Mouse (Mus musculus) forebrain, embryonic 12.5 days (tissue): ENCODE data around the gene Apoa5. TPM values are rescaled to one million over a fixed set of nuclear protein-coding genes. Genes with fewer than 3 reads are reported as not detected.

ENCODE experiments used
- ATAC-seq: fragments of 200-750 bp; cut with Nextera tagmentation; 2 replicates; pipeline ENCODE4 v1.8.0; 2017; ENCODE audit warnings: moderate TSS enrichment; ENCODE audit not compliant: low FRiP score
- H3K27ac ChIP-seq: fragments of 300-500 bp; sonication (generic); 2 replicates; pipeline ENCODE4 v1.5.1; 2016; ENCODE audit warnings: mild to moderate bottlenecking
- H3K27me3 ChIP-seq: fragments of 300-500 bp; sonication (generic); 2 replicates; pipeline ENCODE4 v1.6.1; 2016; ENCODE audit warnings: mild to moderate bottlenecking
- H3K36me3 ChIP-seq: fragments of 300-500 bp; sonication (generic); replicated peaks from 2 replicates; pipeline ENCODE4 v1.6.1; 2016; ENCODE audit warnings: mild to moderate bottlenecking
- H3K4me1 ChIP-seq: fragments of 300-500 bp; sonication (generic); 2 replicates; pipeline ENCODE4 v1.6.1; 2016
- H3K4me2 ChIP-seq: fragments of 300-500 bp; sonication (generic); 2 replicates; pipeline ENCODE4 v1.6.1; 2016; ENCODE audit warnings: mild to moderate bottlenecking, moderate library complexity
- H3K4me3 ChIP-seq: fragments of 300-500 bp; sonication (generic); replicated peaks from 2 replicates; pipeline ENCODE4 v1.5.1; 2016; ENCODE audit warnings: mild to moderate bottlenecking
- H3K9ac ChIP-seq: fragments of 300-500 bp; sonication (generic); 2 replicates; pipeline ENCODE4 v1.6.1; 2016; ENCODE audit warnings: mild to moderate bottlenecking
- H3K9me3 ChIP-seq: fragments of 300-500 bp; sonication (generic); 2 replicates; pipeline ENCODE4 v1.6.1; 2016
- WGBS: fragments of 180-500 bp; shearing (Covaris S2); methylation state at CpG from one replicate; pipeline ENCODE4 v1.1.7; 2016; 5-methylcytosine and 5-hydroxymethylcytosine counted together
- polyA plus RNA-seq: library from polyadenylated mRNA; unstranded; fragments of >200 nt; fragmentation: Nextera tagmentation; extraction: Ambion mirVana; gene quantifications from 2 replicates; pipeline ENCODE4 v1.2.1, GENCODE M21; 2016

Gene Apoa5
- not detected in 2 replicates for polyA plus RNA-seq

GRCm38 (mm10) chr9:46268343-46268873 is at the start of gene Apoa5:
Gene Apoa5 (plus strand): TSS chr9:46268633.
- ATAC-seq, result no peak

GRCm38 (mm10) chr9:46223090-46223489 is 45.3 kb upstream of the Apoa5 start:
- Histone ChIP-seq H3K4me3 (no peak overlapping the region), H3K9me3 (no peaks in the 10 kb centered on the region), H3K36me3 (peaks cover 34% of the 10 kb centered on the region), H3K9ac (no peak overlapping the region), H3K27ac (no peak overlapping the region), H3K4me1 (no peaks in the 10 kb centered on the region), H3K27me3 (no peaks in the 10 kb centered on the region), H3K4me2 (no peak overlapping the region)
- no peak for ATAC-seq
- WGBS, result 88% methylated on average over 6 of the region's 6 CpGs

More at GRCm38 (mm10) chr9:46268343-46268873, at the start of gene Apoa5:
- H3K4me3 ChIP-seq, result no peak within 1 kb of the TSS
- peaks cover 26% of the 10 kb centered on the region for H3K27me3 ChIP-seq
- H3K9me3 ChIP-seq, result no peaks in the 10 kb centered on the region
- no peaks in the 10 kb centered on the region for H3K36me3 ChIP-seq
- H3K9ac ChIP-seq, result no peak within 1 kb of the TSS
- H3K4me1 ChIP-seq, result peaks cover 4% of the 10 kb centered on the region; the same call in 1 of the 2 replicates
- 66% methylated on average over 7 of the region's 7 CpGs for WGBS
- no peak within 1 kb of the TSS for H3K4me2 ChIP-seq
- H3K27ac ChIP-seq, result no peak within 1 kb of the TSS

GRCm38 (mm10) chr9:46224101-46224500 is 44.3 kb upstream of the Apoa5 start:
- no peak overlapping the region for H3K27ac ChIP-seq
- no peak overlapping the region for H3K4me2 ChIP-seq
- H3K36me3 ChIP-seq, result peaks cover 34% of the 10 kb centered on the region
- 90% methylated on average over 3 of the region's 3 CpGs for WGBS
- H3K9me3 ChIP-seq, result no peaks in the 10 kb centered on the region
- H3K27me3 ChIP-seq, result peaks cover 7% of the 10 kb centered on the region; the same call in 1 of the 2 replicates
- no peaks in the 10 kb centered on the region for H3K4me1 ChIP-seq
- no peak overlapping the region for H3K4me3 ChIP-seq
- no peak overlapping the region for H3K9ac ChIP-seq
- no peak for ATAC-seq

- 75% methylated on average over 5 of the region's 5 CpGs for WGBS
- H3K27me3 ChIP-seq, result peaks cover 10% of the 10 kb centered on the region; the same call in 1 of the 2 replicates
- no peak overlapping the region for H3K4me2 ChIP-seq
- H3K27ac ChIP-seq, result no peak overlapping the region
- ATAC-seq, result no peak
- peaks cover 32% of the 10 kb centered on the region for H3K36me3 ChIP-seq
- H3K9ac ChIP-seq, result no peak overlapping the region
- no peaks in the 10 kb centered on the region for H3K9me3 ChIP-seq
- H3K4me1 ChIP-seq, result peaks cover 3% of the 10 kb centered on the region; the same call in 1 of the 2 replicates
- H3K4me3 ChIP-seq, result no peak overlapping the region
These were observed 43.3 kb upstream of the Apoa5 start for GRCm38 (mm10) chr9:46224945-46225660.

- no peak overlapping the region for H3K27ac ChIP-seq
- no peak overlapping the region for H3K9ac ChIP-seq
- H3K9me3 ChIP-seq, result no peaks in the 10 kb centered on the region
- H3K4me1 ChIP-seq, result peaks cover 11% of the 10 kb centered on the region
- H3K4me2 ChIP-seq, result no peak overlapping the region
- H3K4me3 ChIP-seq, result no peak overlapping the region
- WGBS, result 80% methylated on average over 3 of the region's 3 CpGs
- no peak for ATAC-seq
- H3K36me3 ChIP-seq, result peaks cover 12% of the 10 kb centered on the region
- peaks cover 22% of the 10 kb centered on the region; the same call in 1 of the 2 replicates for H3K27me3 ChIP-seq
These were observed 41.3 kb upstream of the Apoa5 start for GRCm38 (mm10) chr9:46227064-46227614.

GRCm38 (mm10) chr9:46228491-46228890 is 39.9 kb upstream of the Apoa5 start, which contains the start of gene Apoa1:
Gene Apoa1 (plus strand): TSS chr9:46228580.
- H3K36me3 ChIP-seq, result peaks cover 2% of the 10 kb centered on the region
- H3K27ac ChIP-seq, result no peak within 1 kb of the TSS
- H3K4me2 ChIP-seq, result 0 out of 2 replicates have a peak within 1 kb of the TSS, but pooled peaks have one; percentile 81
- no peak for ATAC-seq
- no peak within 1 kb of the TSS for H3K9ac ChIP-seq
- 63% methylated on average over 9 of the region's 9 CpGs for WGBS
- no peaks in the 10 kb centered on the region for H3K9me3 ChIP-seq
- H3K27me3 ChIP-seq, result peaks cover 22% of the 10 kb centered on the region; the same call in 1 of the 2 replicates
- no peak within 1 kb of the TSS for H3K4me3 ChIP-seq
- peaks cover 11% of the 10 kb centered on the region for H3K4me1 ChIP-seq

GRCm38 (mm10) chr9:46229573-46230449 is 38.6 kb upstream of the Apoa5 start:
- Histone ChIP-seq H3K4me2 (peak overlapping the region; percentile 81), H3K36me3 (no peaks in the 10 kb centered on the region), H3K27me3 (peaks cover 22% of the 10 kb centered on the region; the same call in 1 of the 2 replicates), H3K27ac (no peak overlapping the region), H3K9ac (peak overlapping the region; percentile 63), H3K4me3 (peak overlapping the region; percentile 48), H3K4me1 (peaks cover 11% of the 10 kb centered on the region), H3K9me3 (no peaks in the 10 kb centered on the region)
- ATAC-seq, result peak; percentile 94
- 15% methylated on average over 37 of the region's 37 CpGs for WGBS

- WGBS, result 17% methylated on average over 13 of the region's 13 CpGs
- no peak for ATAC-seq
- H3K4me1 ChIP-seq, result peaks cover 11% of the 10 kb centered on the region
- H3K27ac ChIP-seq, result no peak overlapping the region
- H3K4me2 ChIP-seq, result peak overlapping the region; percentile 81
- H3K4me3 ChIP-seq, result peak overlapping the region; percentile 48
- no peaks in the 10 kb centered on the region for H3K36me3 ChIP-seq
- peak overlapping the region; percentile 63 for H3K9ac ChIP-seq
- H3K27me3 ChIP-seq, result peaks cover 22% of the 10 kb centered on the region; the same call in 1 of the 2 replicates
- H3K9me3 ChIP-seq, result no peaks in the 10 kb centered on the region
These were observed 37.9 kb upstream of the Apoa5 start for GRCm38 (mm10) chr9:46230450-46230975.

- no peak overlapping the region for H3K4me3 ChIP-seq
- peaks cover 7% of the 10 kb centered on the region for H3K4me1 ChIP-seq
- no peak overlapping the region for H3K9ac ChIP-seq
- H3K27me3 ChIP-seq, result 0 out of 2 replicates have a peak, but pooled peaks cover 12% of the 10 kb centered on the region
- no peaks in the 10 kb centered on the region for H3K36me3 ChIP-seq
- 85% methylated on average over 6 of the region's 6 CpGs for WGBS
- no peak overlapping the region for H3K4me2 ChIP-seq
- H3K9me3 ChIP-seq, result no peaks in the 10 kb centered on the region
- no peak for ATAC-seq
- H3K27ac ChIP-seq, result no peak overlapping the region
These were observed 33.2 kb upstream of the Apoa5 start for GRCm38 (mm10) chr9:46235196-46235595.

- H3K36me3 ChIP-seq, result no peaks in the 10 kb centered on the region
- ATAC-seq, result no peak
- no peak within 1 kb of the TSS for H3K9ac ChIP-seq
- H3K27me3 ChIP-seq, result 0 out of 2 replicates have a peak, but pooled peaks cover 12% of the 10 kb centered on the region
- H3K4me2 ChIP-seq, result no peak within 1 kb of the TSS
- no peak within 1 kb of the TSS for H3K27ac ChIP-seq
- peaks cover 5% of the 10 kb centered on the region for H3K4me1 ChIP-seq
- no peaks in the 10 kb centered on the region for H3K9me3 ChIP-seq
- H3K4me3 ChIP-seq, result no peak within 1 kb of the TSS
These were observed 33.0 kb upstream of the Apoa5 start, which contains the start of gene Apoc3 for GRCm38 (mm10) chr9:46235596-46235648. Gene Apoc3 (minus strand): TSS chr9:46235636.

- H3K36me3 ChIP-seq, result no peaks in the 10 kb centered on the region
- H3K9me3 ChIP-seq, result no peaks in the 10 kb centered on the region
- H3K9ac ChIP-seq, result no peak overlapping the region
- 0 out of 2 replicates have a peak, but pooled peaks cover 11% of the 10 kb centered on the region for H3K27me3 ChIP-seq
- 41% methylated on average over 4 of the region's 4 CpGs for WGBS
- H3K27ac ChIP-seq, result no peak overlapping the region
- ATAC-seq, result no peak
- no peak overlapping the region for H3K4me2 ChIP-seq
- peaks cover 2% of the 10 kb centered on the region for H3K4me1 ChIP-seq
- H3K4me3 ChIP-seq, result no peak overlapping the region
These were observed 32.8 kb upstream of the Apoa5 start for GRCm38 (mm10) chr9:46235649-46236048.

- WGBS, result 89% methylated on average over 7 of the region's 7 CpGs
- Histone ChIP-seq H3K9me3 (no peaks in the 10 kb centered on the region), H3K27me3 (no peaks in the 10 kb centered on the region), H3K27ac (no peak overlapping the region), H3K36me3 (no peaks in the 10 kb centered on the region), H3K9ac (no peak overlapping the region), H3K4me3 (no peak overlapping the region), H3K4me1 (no peaks in the 10 kb centered on the region), H3K4me2 (no peak overlapping the region)
- ATAC-seq, result no peak
These were observed 29.6 kb upstream of the Apoa5 start for GRCm38 (mm10) chr9:46238850-46239249.
